Mouse (Mus musculus) hindbrain, embryonic 14.5 days (tissue): ENCODE measurements around the gene Lrig3. TPM values are rescaled to one million over a fixed set of nuclear protein-coding genes. Genes with fewer than 3 reads are reported as not detected.

Source experiments
- ATAC-seq: fragments of 200-750 bp; cut with Nextera tagmentation; 2 replicates; pipeline ENCODE4 v1.8.0; 2017; ENCODE audit warnings: moderate number of reproducible peaks, mild to moderate bottlenecking, moderate TSS enrichment, moderate library complexity; ENCODE audit not compliant: low FRiP score
- DNase-seq: peaks from one replicate; pipeline ENCODE4 v3.0.0-alpha.2; 2015; ENCODE audit warnings: low spot score
- H3K27ac ChIP-seq: fragments of 300-500 bp; sonication (generic); 2 replicates; pipeline ENCODE4 v1.5.1; 2014; ENCODE audit warnings: mild to moderate bottlenecking, moderate library complexity
- H3K27me3 ChIP-seq: fragments of 300-500 bp; sonication (generic); 2 replicates; pipeline ENCODE4 v1.6.1; 2014; ENCODE audit warnings: mild to moderate bottlenecking, low read length, mixed read lengths; ENCODE audit not compliant: control insufficient read depth, insufficient read depth
- H3K36me3 ChIP-seq: fragments of 300-500 bp; sonication (generic); replicated peaks from 2 replicates; pipeline ENCODE4 v1.6.1; 2014; ENCODE audit not compliant: control insufficient read depth, insufficient read depth
- H3K4me1 ChIP-seq: fragments of 300-500 bp; sonication (generic); replicated peaks from 2 replicates; pipeline ENCODE4 v1.6.1; 2014; ENCODE audit warnings: antibody characterized with exemption, low read length, mixed read lengths; ENCODE audit not compliant: control insufficient read depth, insufficient read depth
- H3K4me2 ChIP-seq: fragments of 300-500 bp; sonication (generic); replicated peaks from 2 replicates; pipeline ENCODE4 v1.6.1; 2014; ENCODE audit warnings: mild to moderate bottlenecking, moderate library complexity
- H3K4me3 ChIP-seq: fragments of 300-500 bp; sonication (generic); replicated peaks from 2 replicates; pipeline ENCODE4 v1.5.1; 2014; ENCODE audit warnings: mild to moderate bottlenecking, low read length
- H3K9ac ChIP-seq: fragments of 300-500 bp; sonication (generic); 2 replicates; pipeline ENCODE4 v1.6.1; 2014
- H3K9me3 ChIP-seq: fragments of 300-500 bp; sonication (generic); 2 replicates; pipeline ENCODE4 v1.6.1; 2016; ENCODE audit warnings: low read length; ENCODE audit not compliant: control insufficient read depth
- WGBS: fragments of 180-500 bp; shearing (Covaris S2); extraction: QIAGEN DNeasy Blood & Tissue Kit; methylation state at CpG from one replicate; pipeline ENCODE4 v1.1.7; 2014; 5-methylcytosine and 5-hydroxymethylcytosine counted together
- polyA plus RNA-seq: library from polyadenylated mRNA; unstranded; fragments of >200 nt; fragmentation: Nextera tagmentation; extraction: Ambion mirVana; gene quantifications from 2 replicates; pipeline ENCODE4 v1.2.1, GENCODE M21; 2014

Gene Lrig3
- polyA plus RNA-seq, 1 experiment from 2014 or later = 4.4 TPM

DNA sequence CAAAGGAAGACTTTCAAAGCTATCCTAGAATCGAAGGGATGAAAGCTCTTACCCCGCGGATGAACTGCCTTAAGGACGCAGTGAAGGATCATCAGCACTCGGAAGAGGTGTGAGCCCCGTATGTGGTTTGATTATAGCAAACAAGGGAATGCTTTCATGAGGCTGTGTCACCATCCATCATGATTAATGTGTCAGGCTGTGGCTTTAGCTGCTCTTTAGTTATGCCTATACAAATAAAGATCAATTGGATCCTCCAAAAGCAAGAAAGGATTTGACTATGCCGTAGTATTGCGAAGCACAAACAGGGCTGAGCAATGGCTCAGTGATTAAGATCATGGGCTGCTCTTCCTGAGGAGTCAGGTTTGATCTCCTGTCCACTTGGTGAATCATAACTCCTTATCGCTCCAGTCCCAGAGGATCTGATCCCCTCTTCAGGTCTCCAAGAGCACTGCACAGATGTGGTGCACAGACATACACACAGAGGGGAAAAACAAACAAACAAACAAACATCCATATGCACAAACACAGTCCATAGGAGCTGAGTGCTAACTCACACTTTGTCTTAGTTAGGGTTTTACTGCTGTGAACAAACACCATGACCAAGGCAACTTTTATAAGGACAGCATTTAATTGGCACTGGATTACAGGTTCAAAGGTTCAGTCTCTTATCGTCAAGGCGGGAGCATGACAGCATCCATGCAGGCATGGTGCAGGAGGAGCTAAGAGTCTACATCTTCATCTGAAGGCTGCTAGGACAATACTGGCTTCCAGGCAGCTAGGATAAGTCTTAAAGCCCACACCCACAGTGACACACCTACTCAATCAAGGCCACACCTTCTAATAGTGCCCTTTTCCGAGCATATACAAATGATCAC lies 27.2 kb upstream of the Lrig3 start:
- Histone ChIP-seq H3K9ac (no peak overlapping the region), H3K4me1 (0 out of 2 replicates have a peak, but pooled peaks cover 3% of the 10 kb centered on the region), H3K36me3 (no peaks in the 10 kb centered on the region), H3K9me3 (no peaks in the 10 kb centered on the region), H3K4me2 (no peak overlapping the region), H3K4me3 (no peak overlapping the region), H3K27ac (no peak overlapping the region), H3K27me3 (no peaks in the 10 kb centered on the region)
- DNase-seq = no peak
- no peak for ATAC-seq
- WGBS = 76% methylated on average over 12 of the region's 12 CpGs

DNA sequence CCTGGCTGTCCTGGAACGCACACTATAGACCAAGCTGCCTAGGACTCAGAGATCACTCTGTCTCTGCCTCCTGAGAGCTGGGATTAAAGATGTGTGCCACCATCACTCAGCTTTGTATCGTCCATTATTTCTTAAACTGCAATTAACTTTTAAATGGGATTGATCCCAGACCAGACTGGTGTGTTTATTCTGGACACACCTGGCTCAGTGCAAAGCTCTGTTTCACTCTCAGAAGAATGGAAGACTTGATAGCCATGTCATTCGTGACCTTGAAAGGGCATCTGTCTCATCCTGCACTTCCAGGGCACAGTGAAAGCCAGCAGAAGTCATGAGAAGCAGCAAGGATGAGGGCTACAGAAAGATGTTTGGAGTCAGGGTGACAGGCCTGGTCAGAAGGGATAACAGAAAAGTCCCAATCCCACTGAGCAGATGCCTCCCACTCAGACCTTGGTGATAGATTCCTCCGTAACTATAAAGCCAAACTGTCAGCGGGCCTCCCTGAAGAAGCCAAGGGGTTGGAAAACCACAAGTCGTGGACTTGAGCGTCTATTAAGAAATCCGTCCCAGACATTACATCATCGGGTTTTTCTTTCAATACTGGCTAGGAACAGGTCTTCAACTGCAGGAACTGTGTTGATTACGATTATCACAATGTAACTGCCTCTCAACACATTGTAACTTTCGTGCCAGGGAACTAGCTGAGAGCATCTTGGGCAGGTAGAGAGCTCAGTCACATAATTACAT lies 25.5 kb upstream of the Lrig3 start:
- ATAC-seq = no peak
- Histone ChIP-seq H3K27ac (no peak overlapping the region), H3K36me3 (no peaks in the 10 kb centered on the region), H3K4me1 (0 out of 2 replicates have a peak, but pooled peaks cover 3% of the 10 kb centered on the region), H3K9ac (no peak overlapping the region), H3K9me3 (no peaks in the 10 kb centered on the region), H3K4me2 (no peak overlapping the region), H3K27me3 (no peaks in the 10 kb centered on the region), H3K4me3 (no peak overlapping the region)
- WGBS = 85% methylated on average over 11 of the region's 11 CpGs
- no peak for DNase-seq

DNA sequence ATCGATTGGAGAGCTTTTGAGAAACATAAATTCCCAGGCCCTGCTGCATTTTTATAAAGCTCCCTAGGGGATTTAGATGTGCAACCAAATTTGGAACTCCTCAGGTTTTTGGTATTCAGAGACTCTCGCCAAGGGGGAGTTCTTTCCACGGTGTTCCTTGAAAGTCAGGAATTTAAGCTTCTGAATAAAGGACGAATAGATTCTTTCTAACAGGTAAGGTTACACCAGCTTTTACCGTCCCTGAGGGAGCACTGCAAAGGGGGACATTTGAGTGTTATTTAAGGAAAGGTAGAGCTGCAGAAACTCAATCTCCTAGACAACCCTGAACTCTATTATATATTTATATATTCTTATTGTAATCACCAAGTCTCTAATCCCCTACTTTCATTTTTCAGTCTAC lies 22.9 kb upstream of the Lrig3 start:
- DNase-seq (no peak), ATAC-seq (no peak)
- H3K9me3 ChIP-seq = no peaks in the 10 kb centered on the region

DNA sequence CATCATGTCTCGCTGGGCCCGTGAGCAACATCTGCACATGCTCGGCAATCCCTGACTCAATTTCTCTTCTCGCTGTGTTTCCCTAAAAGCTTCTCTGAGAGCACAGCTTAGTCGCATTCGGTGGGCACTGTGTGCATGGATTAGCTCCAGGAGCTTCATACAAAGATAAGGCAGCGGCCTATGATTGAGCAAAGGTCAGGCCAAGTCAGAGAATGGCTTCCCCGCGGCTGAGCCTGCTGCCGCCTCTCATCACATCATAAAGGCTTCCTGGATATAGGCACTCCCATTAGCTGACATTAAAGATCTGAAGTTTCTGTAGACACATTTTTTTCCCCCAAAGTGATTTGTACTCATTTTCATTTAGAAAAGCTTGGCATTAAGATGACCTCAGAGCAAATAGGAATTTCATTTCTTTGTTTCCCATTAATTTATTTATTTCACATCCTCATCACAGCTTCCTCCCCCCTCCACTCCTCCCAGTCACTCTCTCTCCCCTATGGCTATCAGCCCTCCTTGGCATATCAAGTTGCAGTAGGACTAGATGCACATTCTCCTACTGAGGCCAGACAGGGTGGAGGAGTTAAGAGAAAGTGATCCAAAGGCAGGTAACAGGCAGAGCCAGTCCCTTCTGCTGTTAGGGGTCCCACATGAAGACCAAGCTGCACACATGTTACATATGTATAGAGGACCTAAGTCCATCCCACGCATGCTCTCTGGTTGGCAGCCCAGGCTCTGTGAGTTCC lies 21.0 kb upstream of the Lrig3 start:
- Histone ChIP-seq H3K4me1 (0 out of 2 replicates have a peak, but pooled peaks cover 3% of the 10 kb centered on the region), H3K27me3 (no peaks in the 10 kb centered on the region), H3K4me3 (no peak overlapping the region), H3K4me2 (no peak overlapping the region), H3K27ac (no peak overlapping the region), H3K9ac (no peak overlapping the region), H3K9me3 (no peaks in the 10 kb centered on the region), H3K36me3 (no peaks in the 10 kb centered on the region)
- ATAC-seq (no peak), DNase-seq (no peak)
- WGBS = 50% methylated on average over 11 of the region's 11 CpGs

More for the DNA sequence above, 22.9 kb upstream of the Lrig3 start:
- 47% methylated on average over 5 of the region's 5 CpGs for WGBS
- no peaks in the 10 kb centered on the region for H3K27me3 ChIP-seq
- no peak overlapping the region for H3K9ac ChIP-seq
- 0 out of 2 replicates have a peak, but pooled peaks cover 3% of the 10 kb centered on the region for H3K4me1 ChIP-seq
- no peaks in the 10 kb centered on the region for H3K36me3 ChIP-seq
- H3K4me2 ChIP-seq = no peak overlapping the region
- H3K4me3 ChIP-seq = no peak overlapping the region
- no peak overlapping the region for H3K27ac ChIP-seq

DNA sequence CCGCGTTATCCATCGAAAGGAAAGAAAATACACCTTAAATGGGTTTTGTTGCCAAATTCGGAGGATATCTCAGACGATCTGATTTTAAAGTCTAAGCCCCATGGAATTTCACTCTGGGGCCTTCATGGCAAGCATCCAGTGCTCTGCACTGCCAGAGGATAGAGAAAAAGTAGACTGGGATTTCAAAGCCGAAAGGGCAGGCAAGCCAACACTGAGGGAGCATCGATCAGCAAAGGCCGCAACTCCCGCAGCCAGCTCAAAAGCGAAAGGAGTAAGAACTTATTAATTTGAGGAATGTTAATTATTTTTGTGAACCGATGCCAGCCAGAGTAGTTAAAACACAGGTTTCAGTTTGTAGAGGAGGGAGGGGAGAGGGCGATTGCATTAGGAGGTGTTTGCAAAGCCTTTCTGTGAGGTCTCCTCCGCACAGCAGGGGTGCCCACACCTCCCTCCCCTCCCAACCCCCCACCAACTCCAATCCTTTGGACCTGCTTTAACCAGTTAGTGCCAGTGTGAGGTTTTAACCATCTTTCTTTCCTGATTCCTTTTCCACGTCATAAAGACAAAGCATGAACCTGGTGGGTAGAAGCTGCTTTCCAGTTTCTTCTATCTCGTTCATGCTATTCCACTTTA lies 17.0 kb upstream of the Lrig3 start:
- 51% methylated on average over 15 of the region's 15 CpGs for WGBS
- no peak overlapping the region for H3K4me2 ChIP-seq
- ATAC-seq = no peak

DNA sequence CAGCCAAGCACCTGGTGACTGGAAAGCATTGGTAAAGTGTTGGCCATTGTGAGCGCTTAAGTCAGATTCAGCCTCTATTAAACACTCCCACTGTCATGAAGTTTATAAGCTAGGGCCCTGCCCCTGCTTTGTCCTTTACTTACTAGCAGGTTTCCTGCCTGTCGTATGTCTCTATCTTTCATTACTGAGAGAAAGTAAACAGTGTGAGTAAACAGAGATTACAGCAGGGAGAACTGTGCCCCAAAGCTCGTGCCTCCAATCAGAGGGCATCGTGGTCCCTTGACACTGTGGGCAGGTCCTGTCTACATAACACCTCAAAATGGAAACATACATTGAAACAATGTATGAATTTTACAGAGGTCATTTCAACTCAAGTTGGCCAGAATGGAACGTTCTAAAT lies 14.3 kb upstream of the Lrig3 start:
- H3K36me3 ChIP-seq = no peaks in the 10 kb centered on the region
- H3K4me1 ChIP-seq = no peaks in the 10 kb centered on the region
- no peaks in the 10 kb centered on the region for H3K9me3 ChIP-seq
- no peak overlapping the region for H3K4me3 ChIP-seq
- H3K27ac ChIP-seq = no peak overlapping the region
- DNase-seq (no peak), ATAC-seq (no peak)
- no peak overlapping the region for H3K9ac ChIP-seq
- H3K27me3 ChIP-seq = no peaks in the 10 kb centered on the region
- H3K4me2 ChIP-seq = no peak overlapping the region
- WGBS = 82% methylated on average over 5 of the region's 5 CpGs

More for the DNA sequence above, 17.0 kb upstream of the Lrig3 start:
- no peak for DNase-seq
- H3K4me1 ChIP-seq = no peaks in the 10 kb centered on the region
- H3K4me3 ChIP-seq = no peak overlapping the region
- no peak overlapping the region for H3K9ac ChIP-seq
- H3K36me3 ChIP-seq = no peaks in the 10 kb centered on the region
- no peaks in the 10 kb centered on the region for H3K27me3 ChIP-seq
- H3K9me3 ChIP-seq = no peaks in the 10 kb centered on the region
- no peak overlapping the region for H3K27ac ChIP-seq

DNA sequence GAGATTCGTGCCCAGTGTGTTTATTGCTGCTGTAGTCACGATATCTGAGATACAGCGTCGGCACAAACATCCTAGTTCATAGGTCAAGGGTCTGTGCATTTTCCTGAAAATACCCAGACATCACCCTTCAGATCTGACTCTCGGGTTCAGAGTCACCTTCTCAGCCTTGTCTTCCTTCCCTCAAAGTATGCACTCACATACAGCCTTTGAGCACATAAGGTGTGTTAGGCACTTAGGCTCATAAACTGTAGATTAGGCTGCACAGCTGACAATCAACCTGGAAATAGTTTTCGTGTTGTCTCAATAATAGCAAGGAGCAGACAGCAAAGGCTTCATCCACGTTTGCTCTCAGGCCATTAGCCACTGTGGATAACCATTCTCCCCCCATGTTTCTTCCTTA lies 11.6 kb upstream of the Lrig3 start:
- no peak for ATAC-seq

DNA sequence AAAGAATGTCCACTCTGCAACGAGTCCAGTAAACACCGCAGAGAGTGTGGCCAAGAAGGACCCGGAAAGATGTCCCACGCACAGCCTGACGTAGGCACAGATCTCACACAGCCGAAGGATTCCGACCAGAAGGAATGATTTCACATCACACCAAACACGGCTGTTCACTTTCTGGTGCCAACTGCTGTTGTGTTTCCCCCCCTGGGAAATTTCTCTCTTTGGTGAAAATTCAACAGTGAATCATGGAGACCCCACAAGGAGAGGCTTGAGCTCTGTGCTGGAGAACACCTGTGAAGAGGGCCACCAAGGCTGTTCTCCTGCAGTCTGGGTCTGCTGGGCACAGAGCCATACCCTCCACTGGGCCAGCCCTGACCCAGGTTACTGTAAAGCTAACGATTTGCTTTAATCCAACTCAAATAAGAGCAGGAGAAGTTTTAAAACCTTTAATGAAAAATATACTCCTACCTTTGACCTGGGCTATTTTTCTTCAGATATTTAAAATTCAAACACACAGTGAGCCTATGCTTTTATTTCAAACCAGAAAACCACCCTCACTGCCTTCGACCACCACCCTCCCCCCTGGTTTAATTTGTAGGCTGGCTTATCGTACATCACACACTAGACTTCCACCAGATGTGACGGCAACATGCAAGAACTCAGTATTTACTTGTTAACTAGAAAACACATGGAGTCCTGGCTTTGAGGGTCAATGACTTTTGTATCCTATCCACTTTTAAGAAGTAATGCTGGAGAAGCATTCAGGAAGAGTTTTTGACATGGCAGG lies 11.0 kb upstream of the Lrig3 start:
- no peak overlapping the region for H3K9ac ChIP-seq
- WGBS = 81% methylated on average over 12 of the region's 12 CpGs
- no peak overlapping the region for H3K4me2 ChIP-seq
- no peak overlapping the region for H3K4me3 ChIP-seq
- no peak overlapping the region for H3K27ac ChIP-seq
- no peaks in the 10 kb centered on the region for H3K36me3 ChIP-seq
- no peak for ATAC-seq
- H3K9me3 ChIP-seq = no peaks in the 10 kb centered on the region
- H3K4me1 ChIP-seq = no peaks in the 10 kb centered on the region
- no peaks in the 10 kb centered on the region for H3K27me3 ChIP-seq
- no peak for DNase-seq

More for the DNA sequence above, 11.6 kb upstream of the Lrig3 start:
- Histone ChIP-seq H3K36me3 (no peaks in the 10 kb centered on the region), H3K4me3 (no peak overlapping the region), H3K9ac (no peak overlapping the region), H3K9me3 (no peaks in the 10 kb centered on the region), H3K4me2 (no peak overlapping the region), H3K27me3 (no peaks in the 10 kb centered on the region), H3K4me1 (no peaks in the 10 kb centered on the region), H3K27ac (no peak overlapping the region)
- WGBS = 88% methylated on average over 7 of the region's 7 CpGs
- no peak for DNase-seq
